Mouse (Mus musculus): ENCODE measurements around the gene Gm9964. TPM values are rescaled to one million over a fixed set of nuclear protein-coding genes. Genes with fewer than 3 reads are reported as not detected.
A peak's percentile ranks its signal among the peaks of the same experiment; 100 is the strongest.

The Gm9964 gene
- polyA plus RNA-seq, 1 experiment from 2014 or later: not detected

GRCm38 (mm10) chr11:79327106-79327505, 30.4 kb upstream of the Gm9964 start:
- no peaks in the 10 kb centered on the region for H3K4me1 ChIP-seq (ENCODE audit: control insufficient read depth, insufficient read depth, low read length)
- ATAC-seq (ENCODE audit: low FRiP score, low TSS enrichment): no peak
- H3K36me3 ChIP-seq (ENCODE audit: control insufficient read depth, insufficient read depth, low read length): no peaks in the 10 kb centered on the region
- H3K4me2 ChIP-seq (replicated peaks; ENCODE audit: low read depth, low read length): no peak overlapping the region
- H3K27ac ChIP-seq (ENCODE audit: low read depth, low read length): no peak overlapping the region
- no peaks in the 10 kb centered on the region for H3K9me3 ChIP-seq (ENCODE audit: control insufficient read depth, low read length)
- no peaks in the 10 kb centered on the region for H3K27me3 ChIP-seq (ENCODE audit: control insufficient read depth, insufficient read depth, low read length)
- no peak overlapping the region for H3K9ac ChIP-seq (ENCODE audit: low read depth, low read length)
- whole genome bisulfite sequencing: 30% methylated on average over 4 of the region's 4 CpGs
- no peak overlapping the region for H3K4me3 ChIP-seq (ENCODE audit: low read length)

GRCm38 (mm10) chr11:79325663-79326062, 29.0 kb upstream of the Gm9964 start:
- Histone ChIP-seq H3K4me1 (ENCODE audit: control insufficient read depth, insufficient read depth, low read length) (no peaks in the 10 kb centered on the region), H3K4me3 (ENCODE audit: low read length) (no peak overlapping the region), H3K9me3 (ENCODE audit: control insufficient read depth, low read length) (no peaks in the 10 kb centered on the region), H3K36me3 (ENCODE audit: control insufficient read depth, insufficient read depth, low read length) (no peaks in the 10 kb centered on the region), H3K9ac (ENCODE audit: low read depth, low read length) (no peak overlapping the region), H3K4me2 (replicated peaks; ENCODE audit: low read depth, low read length) (no peak overlapping the region), H3K27me3 (ENCODE audit: control insufficient read depth, insufficient read depth, low read length) (no peaks in the 10 kb centered on the region), H3K27ac (ENCODE audit: low read depth, low read length) (no peak overlapping the region)
- no peak for ATAC-seq (ENCODE audit: low FRiP score, low TSS enrichment)
- WGBS: 81% methylated on average over 8 of the region's 8 CpGs

GRCm38 (mm10) chr11:79323985-79324685, 27.4 kb upstream of the Gm9964 start:
- no peak overlapping the region for H3K4me3 ChIP-seq (ENCODE audit: low read length)
- H3K27ac ChIP-seq (ENCODE audit: low read depth, low read length): peak overlapping the region; percentile 30; the same call in 1 of the 2 replicates
- peak; percentile 55; the same call in 1 of the 2 replicates for ATAC-seq (ENCODE audit: low FRiP score, low TSS enrichment)
- no peak overlapping the region for H3K4me2 ChIP-seq (replicated peaks; ENCODE audit: low read depth, low read length)
- WGBS: 45% methylated on average over 12 of the region's 12 CpGs
- no peaks in the 10 kb centered on the region for H3K9me3 ChIP-seq (ENCODE audit: control insufficient read depth, low read length)
- H3K9ac ChIP-seq (ENCODE audit: low read depth, low read length): no peak overlapping the region
- H3K27me3 ChIP-seq (ENCODE audit: control insufficient read depth, insufficient read depth, low read length): no peaks in the 10 kb centered on the region
- H3K4me1 ChIP-seq (ENCODE audit: control insufficient read depth, insufficient read depth, low read length): no peaks in the 10 kb centered on the region
- no peaks in the 10 kb centered on the region for H3K36me3 ChIP-seq (ENCODE audit: control insufficient read depth, insufficient read depth, low read length)

- H3K27ac ChIP-seq (ENCODE audit: low read depth, low read length): no peak overlapping the region
- no peak overlapping the region for H3K9ac ChIP-seq (ENCODE audit: low read depth, low read length)
- H3K9me3 ChIP-seq (ENCODE audit: control insufficient read depth, low read length): no peaks in the 10 kb centered on the region
- H3K36me3 ChIP-seq (ENCODE audit: control insufficient read depth, insufficient read depth, low read length): no peaks in the 10 kb centered on the region
- H3K4me3 ChIP-seq (ENCODE audit: low read length): no peak overlapping the region
- no peak for ATAC-seq (ENCODE audit: low FRiP score, low TSS enrichment)
- no peaks in the 10 kb centered on the region for H3K4me1 ChIP-seq (ENCODE audit: control insufficient read depth, insufficient read depth, low read length)
- H3K27me3 ChIP-seq (ENCODE audit: control insufficient read depth, insufficient read depth, low read length): no peaks in the 10 kb centered on the region
- H3K4me2 ChIP-seq (replicated peaks; ENCODE audit: low read depth, low read length): no peak overlapping the region
- WGBS: 85% methylated on average over 7 of the region's 7 CpGs
These were observed 23.1 kb upstream of the Gm9964 start for GRCm38 (mm10) chr11:79319807-79320206.

- Histone ChIP-seq H3K4me3 (ENCODE audit: low read length) (no peak overlapping the region), H3K4me1 (ENCODE audit: control insufficient read depth, insufficient read depth, low read length) (no peaks in the 10 kb centered on the region), H3K27ac (ENCODE audit: low read depth, low read length) (no peak overlapping the region), H3K36me3 (ENCODE audit: control insufficient read depth, insufficient read depth, low read length) (no peaks in the 10 kb centered on the region), H3K9me3 (ENCODE audit: control insufficient read depth, low read length) (no peaks in the 10 kb centered on the region), H3K4me2 (replicated peaks; ENCODE audit: low read depth, low read length) (no peak overlapping the region), H3K9ac (ENCODE audit: low read depth, low read length) (no peak overlapping the region), H3K27me3 (ENCODE audit: control insufficient read depth, insufficient read depth, low read length) (no peaks in the 10 kb centered on the region)
- ATAC-seq (ENCODE audit: low FRiP score, low TSS enrichment): no peak
- WGBS: 80% methylated on average over 8 of the region's 8 CpGs
These were observed 20.2 kb upstream of the Gm9964 start for GRCm38 (mm10) chr11:79316807-79317345.

GRCm38 (mm10) chr11:79310467-79310866, 13.8 kb upstream of the Gm9964 start:
- Histone ChIP-seq H3K4me3 (ENCODE audit: low read length) (no peak overlapping the region), H3K9me3 (ENCODE audit: control insufficient read depth, low read length) (no peaks in the 10 kb centered on the region), H3K27ac (ENCODE audit: low read depth, low read length) (no peak overlapping the region), H3K9ac (ENCODE audit: low read depth, low read length) (no peak overlapping the region), H3K27me3 (ENCODE audit: control insufficient read depth, insufficient read depth, low read length) (no peaks in the 10 kb centered on the region), H3K4me2 (replicated peaks; ENCODE audit: low read depth, low read length) (no peak overlapping the region), H3K36me3 (ENCODE audit: control insufficient read depth, insufficient read depth, low read length) (no peaks in the 10 kb centered on the region), H3K4me1 (ENCODE audit: control insufficient read depth, insufficient read depth, low read length) (peaks cover 19% of the 10 kb centered on the region)
- WGBS: 80% methylated on average over 5 of the region's 5 CpGs
- no peak for ATAC-seq (ENCODE audit: low FRiP score, low TSS enrichment)

- Histone ChIP-seq H3K9me3 (ENCODE audit: control insufficient read depth, low read length) (no peaks in the 10 kb centered on the region), H3K27ac (ENCODE audit: low read depth, low read length) (peak overlapping the region; percentile 88; the same call in 1 of the 2 replicates), H3K4me3 (ENCODE audit: low read length) (no peak overlapping the region), H3K27me3 (ENCODE audit: control insufficient read depth, insufficient read depth, low read length) (no peaks in the 10 kb centered on the region), H3K4me1 (ENCODE audit: control insufficient read depth, insufficient read depth, low read length) (peaks cover 19% of the 10 kb centered on the region), H3K36me3 (ENCODE audit: control insufficient read depth, insufficient read depth, low read length) (no peaks in the 10 kb centered on the region), H3K4me2 (replicated peaks; ENCODE audit: low read depth, low read length) (no peak overlapping the region), H3K9ac (ENCODE audit: low read depth, low read length) (no peak overlapping the region; the same call in 1 of the 2 replicates)
- no peak for ATAC-seq (ENCODE audit: low FRiP score, low TSS enrichment)
- WGBS: 40% methylated on average over 9 of the region's 9 CpGs
These were observed 11.0 kb upstream of the Gm9964 start for GRCm38 (mm10) chr11:79307560-79308200.

- ATAC-seq (ENCODE audit: low FRiP score, low TSS enrichment): peak; percentile 62
- Histone ChIP-seq H3K9ac (ENCODE audit: low read depth, low read length) (no peak overlapping the region), H3K9me3 (ENCODE audit: control insufficient read depth, low read length) (no peaks in the 10 kb centered on the region), H3K36me3 (ENCODE audit: control insufficient read depth, insufficient read depth, low read length) (no peaks in the 10 kb centered on the region), H3K4me1 (ENCODE audit: control insufficient read depth, insufficient read depth, low read length) (peaks cover 19% of the 10 kb centered on the region), H3K4me3 (ENCODE audit: low read length) (no peak overlapping the region), H3K27me3 (ENCODE audit: control insufficient read depth, insufficient read depth, low read length) (no peaks in the 10 kb centered on the region), H3K4me2 (replicated peaks; ENCODE audit: low read depth, low read length) (no peak overlapping the region), H3K27ac (ENCODE audit: low read depth, low read length) (peak overlapping the region; percentile 88)
- WGBS: 20% methylated on average over 10 of the region's 10 CpGs
These were observed 10.3 kb upstream of the Gm9964 start for GRCm38 (mm10) chr11:79306996-79307395.

GRCm38 (mm10) chr11:79306510-79306909, 9.8 kb upstream of the Gm9964 start:
- 15% methylated on average over 7 of the region's 7 CpGs for WGBS
- H3K4me3 ChIP-seq (ENCODE audit: low read length): no peak overlapping the region
- peak; percentile 44; the same call in 1 of the 2 replicates for ATAC-seq (ENCODE audit: low FRiP score, low TSS enrichment)
- H3K27ac ChIP-seq (ENCODE audit: low read depth, low read length): peak overlapping the region; percentile 88
- H3K9me3 ChIP-seq (ENCODE audit: control insufficient read depth, low read length): no peaks in the 10 kb centered on the region
- no peak overlapping the region for H3K9ac ChIP-seq (ENCODE audit: low read depth, low read length)
- H3K36me3 ChIP-seq (ENCODE audit: control insufficient read depth, insufficient read depth, low read length): no peaks in the 10 kb centered on the region
- no peaks in the 10 kb centered on the region for H3K27me3 ChIP-seq (ENCODE audit: control insufficient read depth, insufficient read depth, low read length)
- no peak overlapping the region for H3K4me2 ChIP-seq (replicated peaks; ENCODE audit: low read depth, low read length)
- peaks cover 19% of the 10 kb centered on the region for H3K4me1 ChIP-seq (ENCODE audit: control insufficient read depth, insufficient read depth, low read length)

All from kidney, embryonic 14.5 days (tissue).